Comparison of ENCODE assay signal across 36 mouse cellular contexts in genomic region chr15:75266626-75267025, GRCm38 (mm10). TPM values are rescaled to one million over a fixed set of nuclear protein-coding genes. Genes with fewer than 3 reads are reported as not detected.
"Had no signal": no experiment of that assay in that cellular context is flagged by ENCODE, and none has a peak within 500 bp of the region (broad histone marks: within the 10 kb centered on the region; RNA-seq: fewer than 3 reads in every experiment).

No protein-coding gene starts in this region.

- DNase-seq: heart, postnatal 10 days; heart, postnatal 14 days; heart, postnatal 36 days; heart, postnatal 4 days; kidney, adult 11 months; kidney, adult 18-20 months; kidney, postnatal 10 days; kidney, postnatal 4 days; layer of hippocampus, adult 9-11 months; layer of hippocampus, postnatal 36 days had no signal

- H3K4me3 ChIP-seq: heart, embryonic 10.5 days; heart, embryonic 12.5 days; heart, embryonic 13.5 days; heart, embryonic 15.5 days; hindbrain, embryonic 10.5 days; hindbrain, embryonic 12.5 days; hindbrain, embryonic 13.5 days; hindbrain, embryonic 15.5 days; intestine, embryonic 15.5 days; layer of hippocampus, adult 2 months; left cerebral cortex, adult 2 months had no signal

- H3K36me3 ChIP-seq: heart, embryonic 10.5 days; heart, embryonic 12.5 days; heart, embryonic 13.5 days; heart, embryonic 15.5 days; hindbrain, embryonic 10.5 days; hindbrain, embryonic 12.5 days; hindbrain, embryonic 13.5 days; hindbrain, embryonic 15.5 days; intestine, embryonic 15.5 days had no signal

- H3K9me3 ChIP-seq: heart, embryonic 10.5 days; heart, embryonic 12.5 days; heart, embryonic 15.5 days; hindbrain, embryonic 10.5 days; hindbrain, embryonic 12.5 days; hindbrain, embryonic 15.5 days; intestine, embryonic 15.5 days had no signal

- H3K9ac ChIP-seq: heart, embryonic 12.5 days; heart, embryonic 13.5 days; heart, embryonic 15.5 days; hindbrain, embryonic 12.5 days; hindbrain, embryonic 13.5 days; hindbrain, embryonic 14.5 days; hindbrain, embryonic 15.5 days; intestine, embryonic 15.5 days had no signal

- H3K4me2 ChIP-seq: heart, embryonic 11.5 days; heart, embryonic 12.5 days; heart, embryonic 13.5 days; heart, embryonic 15.5 days; hindbrain, embryonic 12.5 days; hindbrain, embryonic 13.5 days; hindbrain, embryonic 14.5 days; hindbrain, embryonic 15.5 days; intestine, embryonic 15.5 days had no signal

- H3K4me1 ChIP-seq: heart, embryonic 10.5 days; heart, embryonic 12.5 days; heart, embryonic 13.5 days; heart, embryonic 15.5 days; hindbrain, embryonic 10.5 days; hindbrain, embryonic 12.5 days; hindbrain, embryonic 13.5 days; hindbrain, embryonic 15.5 days; intestine, embryonic 15.5 days had no signal

- ATAC-seq: hindbrain, embryonic 16.5 days; hindbrain, postnatal 0 days; inflammation-experienced regulatory T-cells, adult 6 months; intestine, embryonic 15.5 days; intestine, embryonic 16.5 days; intestine, postnatal 0 days had no signal

- H3K27me3 ChIP-seq: heart, embryonic 12.5 days; heart, embryonic 13.5 days; heart, embryonic 15.5 days; hindbrain, embryonic 12.5 days; hindbrain, embryonic 13.5 days; hindbrain, embryonic 15.5 days; intestine, embryonic 15.5 days had no signal

- H3K27ac ChIP-seq: heart, embryonic 10.5 days; heart, embryonic 13.5 days; heart, embryonic 15.5 days; hindbrain, embryonic 10.5 days; hindbrain, embryonic 12.5 days; hindbrain, embryonic 13.5 days; hindbrain, embryonic 14.5 days; hindbrain, embryonic 15.5 days; hindbrain, postnatal 0 days; intestine, embryonic 15.5 days; kidney, postnatal 0 days; layer of hippocampus, adult 2 months; left cerebral cortex, adult 2 months had no signal

RNA-seq across cellular contexts. Expression of gene Ly6f, which starts 1.6 kb away (rescaled TPM):
- polyA plus RNA-seq: heart, embryonic 10.5 days; heart, embryonic 11.5 days; heart, embryonic 12.5 days; heart, embryonic 13.5 days; heart, embryonic 14.5 days; heart, embryonic 15.5 days; heart, embryonic 16.5 days; heart, postnatal 0 days; hindbrain, embryonic 10.5 days; hindbrain, embryonic 11.5 days; hindbrain, embryonic 12.5 days; hindbrain, embryonic 13.5 days; hindbrain, embryonic 14.5 days; hindbrain, embryonic 15.5 days; hindbrain, embryonic 16.5 days; hindbrain, postnatal 0 days; inflammation-experienced regulatory T-cells, adult 6 months; intestine, embryonic 14.5 days; kidney, embryonic 14.5 days; large intestine, adult 2 months had no signal

RNA-seq across cellular contexts. Expression of gene BC025446, which starts 50.5 kb away (rescaled TPM):
- polyA plus RNA-seq: heart, embryonic 11.5 days; heart, embryonic 12.5 days; heart, embryonic 13.5 days; heart, embryonic 14.5 days; heart, embryonic 15.5 days; heart, embryonic 16.5 days; heart, postnatal 0 days; hindbrain, embryonic 10.5 days; hindbrain, embryonic 11.5 days; hindbrain, embryonic 12.5 days; hindbrain, embryonic 13.5 days; hindbrain, embryonic 14.5 days; hindbrain, embryonic 15.5 days; hindbrain, embryonic 16.5 days; hindbrain, postnatal 0 days; inflammation-experienced regulatory T-cells, adult 6 months had no signal
